Mouse (Mus musculus) CH12.LX (cell line): ENCODE results near the gene Gm42417.

Source experiments
- BHLHE40 ChIP-seq: IDR thresholded peaks from 2 replicates; pipeline ENCODE4 v1.6.1; 2011; ENCODE audit warnings: mild to moderate bottlenecking, low read depth, low read length, improper control_type of control experiment
- CHD2 ChIP-seq: IDR thresholded peaks from 2 replicates; pipeline ENCODE4 v1.6.1; 2011; ENCODE audit warnings: low read length, improper control_type of control experiment
- CTCF ChIP-seq, 2 experiments: IDR thresholded peaks in 1 of 2; conservative IDR thresholded peaks in 1 of 2; 2 replicates each; pipeline ENCODE4 v1.5.1; 2011 to 2012; ENCODE audit warnings: low read depth in 2 of 2, low read length in 2 of 2, improper control_type of control experiment in 1 of 2, inconsistent platforms in 1 of 2, mild to moderate bottlenecking in 1 of 2, moderate library complexity in 1 of 2
- E2F4 ChIP-seq: IDR thresholded peaks from 2 replicates; pipeline ENCODE4 v1.6.1; 2011; ENCODE audit warnings: low read depth, low read length, improper control_type of control experiment; ENCODE audit not compliant: insufficient replicate concordance
- ELF1 ChIP-seq: IDR thresholded peaks from 2 replicates; pipeline ENCODE4 v1.6.1; 2014; ENCODE audit warnings: low read depth, mild to moderate bottlenecking, inconsistent platforms, low read length, improper control_type of control experiment
- EP300 ChIP-seq: IDR thresholded peaks from 2 replicates; pipeline ENCODE4 v1.6.1; 2011; ENCODE audit warnings: low read length, improper control_type of control experiment
- GABPA ChIP-seq: IDR thresholded peaks from 2 replicates; pipeline ENCODE4 v1.6.1; 2012; ENCODE audit warnings: low read depth, low read length, improper control_type of control experiment, inconsistent platforms; ENCODE audit not compliant: insufficient replicate concordance
- JUND ChIP-seq: conservative IDR thresholded peaks from 2 replicates; pipeline ENCODE4 v1.6.1; 2011; ENCODE audit warnings: low read depth, low read length, improper control_type of control experiment
- MXI1 ChIP-seq: IDR thresholded peaks from 2 replicates; pipeline ENCODE4 v1.6.1; 2011; ENCODE audit warnings: mild to moderate bottlenecking, low read depth, low read length, improper control_type of control experiment
- POLR2A ChIP-seq: IDR thresholded peaks from 2 replicates; pipeline ENCODE4 v1.6.1; 2011; ENCODE audit warnings: low read depth, mild to moderate bottlenecking, improper control_type of control experiment, low read length
- RAD21 ChIP-seq: IDR thresholded peaks from 2 replicates; pipeline ENCODE4 v1.6.1; 2011; ENCODE audit warnings: low read depth, mild to moderate bottlenecking, low read length, improper control_type of control experiment, moderate library complexity
- RCOR1 ChIP-seq: conservative IDR thresholded peaks from 2 replicates; pipeline ENCODE4 v1.6.1; 2012; ENCODE audit warnings: low read depth, mild to moderate bottlenecking, inconsistent platforms, low read length, improper control_type of control experiment
- USF1 ChIP-seq: IDR thresholded peaks from 2 replicates; pipeline ENCODE4 v1.6.1; 2014; ENCODE audit warnings: low read depth, mild to moderate bottlenecking, inconsistent platforms, low read length, improper control_type of control experiment

DNA sequence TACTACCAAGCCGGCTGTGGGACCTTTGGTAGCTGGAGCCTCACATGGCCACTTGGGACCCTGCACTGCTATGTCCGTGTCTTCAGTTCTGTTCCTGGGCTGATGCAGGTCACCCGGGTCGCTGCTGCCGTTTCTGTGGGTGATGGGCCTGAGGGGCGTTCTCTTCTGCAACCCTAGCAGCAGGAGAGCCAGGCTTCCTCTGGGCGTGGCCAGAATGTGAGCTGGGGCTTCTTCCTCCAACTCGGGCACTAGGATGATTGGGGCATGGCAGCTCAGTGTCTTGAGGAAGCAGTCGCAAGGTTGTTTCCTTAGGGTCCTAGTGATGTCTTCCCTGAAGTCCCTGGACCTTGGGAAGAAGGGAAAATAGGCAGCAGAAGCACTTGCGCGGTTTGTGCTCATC lies 19.6 kb downstream of the Gm42417 start:
- TF ChIP-seq ELF1 (no peak), CTCF (conservative IDR thresholded peaks at IDR 0.05 in 1 of 2, IDR thresholded peaks at IDR 0.05 in 1 of 2; ENCODE audit: low read depth in 2 of 2, low read length in 2 of 2) (no peak), EP300 (no peak), RAD21 (no peak), BHLHE40 (no peak), RCOR1 (no peak), GABPA (no peak), POLR2A (no peak), MXI1 (no peak), E2F4 (no peak), CHD2 (no peak), JUND (no peak), USF1 (no peak)
